Mouse (Mus musculus) embryonic fibroblast, embryonic 13.5 days (primary cell): ENCODE data around the gene Ngf. TPM values are rescaled to one million over a fixed set of nuclear protein-coding genes. Genes with fewer than 3 reads are reported as not detected.

ENCODE experiments used
- H3K27ac ChIP-seq: 2 replicates; pipeline ENCODE4 v1.5.1; 2012; ENCODE audit warnings: low read length, control low read depth, inconsistent platforms; ENCODE audit not compliant: insufficient read depth
- H3K4me1 ChIP-seq: 2 replicates; pipeline ENCODE4 v1.6.1; 2011; ENCODE audit warnings: low read length; ENCODE audit not compliant: control insufficient read depth, insufficient read depth
- H3K4me3 ChIP-seq: 2 replicates; pipeline ENCODE4 v1.5.1; 2011; ENCODE audit warnings: mild to moderate bottlenecking, control low read depth, low read length; ENCODE audit not compliant: insufficient read depth
- CTCF ChIP-seq: IDR thresholded peaks from 2 replicates; pipeline ENCODE4 v1.5.1; 2011; ENCODE audit warnings: mild to moderate bottlenecking, control low read depth, low read length, moderate library complexity, borderline replicate concordance; ENCODE audit not compliant: insufficient read depth
- POLR2A ChIP-seq: IDR thresholded peaks from 2 replicates; pipeline ENCODE4 v1.6.1; 2011; ENCODE audit warnings: low read depth, mild to moderate bottlenecking, control low read depth, low read length, moderate library complexity
- polyA plus RNA-seq: library from polyadenylated mRNA; stranded (reverse); fragments of >200 nt; gene quantifications from 2 replicates; pipeline ENCODE4 v1.2.4, GENCODE M21; 2011; ENCODE audit warnings: low read depth; ENCODE audit not compliant: missing spikeins, insufficient read length

The Ngf gene
- polyA plus RNA-seq, 1 experiment, result 18.1 TPM

- Histone ChIP-seq H3K4me1 (peaks cover 6% of the 10 kb centered on the region; the same call in 1 of the 2 replicates), H3K4me3 (peak overlapping the region; percentile 86), H3K27ac (peak overlapping the region; percentile 21; the same call in 1 of the 2 replicates)
- TF ChIP-seq POLR2A, result 0 out of 2 replicates have a peak, but pooled peaks have one; percentile 31
- TF ChIP-seq CTCF, result no peak
Measured at GRCm38 (mm10) chr3:102471251-102471650, 1.5 kb downstream of the Ngf start.

- H3K27ac ChIP-seq, result peak overlapping the region; percentile 7; the same call in 1 of the 2 replicates
- H3K4me3 ChIP-seq, result peak overlapping the region; percentile 86
- TF ChIP-seq CTCF (no peak), POLR2A (no peak)
- peaks cover 6% of the 10 kb centered on the region; the same call in 1 of the 2 replicates for H3K4me1 ChIP-seq
Measured at GRCm38 (mm10) chr3:102471799-102472198, 2.1 kb downstream of the Ngf start.

GRCm38 (mm10) chr3:102474275-102475155 is 4.8 kb downstream of the Ngf start:
- H3K27ac ChIP-seq, result peak overlapping the region; percentile 23
- no peak for TF ChIP-seq POLR2A
- no peak for TF ChIP-seq CTCF
- peaks cover 16% of the 10 kb centered on the region for H3K4me1 ChIP-seq
- no peak overlapping the region for H3K4me3 ChIP-seq

- no peak overlapping the region for H3K4me3 ChIP-seq
- H3K4me1 ChIP-seq, result peaks cover 13% of the 10 kb centered on the region
- peak overlapping the region; percentile 94 for H3K27ac ChIP-seq
- TF ChIP-seq CTCF (no peak), POLR2A (no peak)
Measured at GRCm38 (mm10) chr3:102477917-102478694, 8.4 kb downstream of the Ngf start.

- TF ChIP-seq POLR2A (no peak), CTCF (no peak)
- Histone ChIP-seq H3K4me3 (no peak overlapping the region), H3K4me1 (peaks cover 7% of the 10 kb centered on the region), H3K27ac (peak overlapping the region; percentile 74)
Measured at GRCm38 (mm10) chr3:102490393-102491123, 20.8 kb downstream of the Ngf start.

GRCm38 (mm10) chr3:102498113-102498512 is 28.4 kb downstream of the Ngf start:
- Histone ChIP-seq H3K4me1 (peaks cover 6% of the 10 kb centered on the region), H3K4me3 (no peak overlapping the region), H3K27ac (no peak overlapping the region)
- TF ChIP-seq CTCF, result no peak
- TF ChIP-seq POLR2A, result no peak

- Histone ChIP-seq H3K27ac (no peak overlapping the region), H3K4me3 (no peak overlapping the region), H3K4me1 (peaks cover 6% of the 10 kb centered on the region)
- no peak for TF ChIP-seq POLR2A
- TF ChIP-seq CTCF, result no peak
Measured at GRCm38 (mm10) chr3:102498931-102499330, 29.2 kb downstream of the Ngf start.

GRCm38 (mm10) chr3:102500031-102500430 is 30.3 kb downstream of the Ngf start:
- Histone ChIP-seq H3K4me1 (peaks cover 6% of the 10 kb centered on the region), H3K4me3 (no peak overlapping the region), H3K27ac (no peak overlapping the region)
- TF ChIP-seq CTCF, result no peak
- TF ChIP-seq POLR2A, result no peak

GRCm38 (mm10) chr3:102501186-102501585 is 31.5 kb downstream of the Ngf start:
- H3K4me3 ChIP-seq, result no peak overlapping the region
- no peak for TF ChIP-seq CTCF
- no peak for TF ChIP-seq POLR2A
- peaks cover 10% of the 10 kb centered on the region for H3K4me1 ChIP-seq
- H3K27ac ChIP-seq, result no peak overlapping the region
